Mouse (Mus musculus): ENCODE measurements at regions not wholly inside any gene's neighbourhood (a gene's known extent, or its start where the extent isn't known, plus 50 kb on each side); places are given as distances from the start of the nearest gene placed in this dataset.

- WGBS, result 54% methylated on average over 5 of the region's 5 CpGs
Measured at GRCm38 (mm10) chr2:70889522-70890100, 64.1 kb upstream of the Tlk1 start.

GRCm38 (mm10) chr2:70888840-70889469, 63.4 kb upstream of the Tlk1 start:
- no peak for TF ChIP-seq CTCF (IDR thresholded peaks at IDR 0.05; ENCODE audit: insufficient read depth, low read depth, low read length)
- no peak for TF ChIP-seq POLR2A (IDR thresholded peaks at IDR 0.05; ENCODE audit: insufficient read depth, low read depth, low read length)
- WGBS, result 86% methylated on average over 5 of the region's 5 CpGs
- H3K27ac ChIP-seq (ENCODE audit: insufficient read depth, low read depth, low read length), result no peak overlapping the region
- H3K4me1 ChIP-seq (ENCODE audit: control insufficient read depth, insufficient read depth, low read length), result no peaks in the 10 kb centered on the region
- no peak overlapping the region for H3K4me3 ChIP-seq (ENCODE audit: insufficient read depth, low read depth, low read length)

More at GRCm38 (mm10) chr2:70889522-70890100, 64.1 kb upstream of the Tlk1 start:
- TF ChIP-seq POLR2A (IDR thresholded peaks at IDR 0.05; ENCODE audit: insufficient read depth, low read depth, low read length) (no peak), CTCF (IDR thresholded peaks at IDR 0.05; ENCODE audit: insufficient read depth, low read depth, low read length) (no peak)
- Histone ChIP-seq H3K4me1 (ENCODE audit: control insufficient read depth, insufficient read depth, low read length) (no peaks in the 10 kb centered on the region), H3K4me3 (ENCODE audit: insufficient read depth, low read depth, low read length) (no peak overlapping the region), H3K27ac (ENCODE audit: insufficient read depth, low read depth, low read length) (no peak overlapping the region)

GRCm38 (mm10) chr2:70886831-70887230, 61.3 kb upstream of the Tlk1 start:
- WGBS, result 91% methylated on average over 7 of the region's 7 CpGs
- H3K27ac ChIP-seq (ENCODE audit: insufficient read depth, low read depth, low read length), result no peak overlapping the region
- TF ChIP-seq CTCF (IDR thresholded peaks at IDR 0.05; ENCODE audit: insufficient read depth, low read depth, low read length) (no peak), POLR2A (IDR thresholded peaks at IDR 0.05; ENCODE audit: insufficient read depth, low read depth, low read length) (no peak)
- no peaks in the 10 kb centered on the region for H3K4me1 ChIP-seq (ENCODE audit: control insufficient read depth, insufficient read depth, low read length)
- no peak overlapping the region for H3K4me3 ChIP-seq (ENCODE audit: insufficient read depth, low read depth, low read length)

GRCm38 (mm10) chr2:70885674-70886073, 60.1 kb upstream of the Tlk1 start:
- WGBS, result 92% methylated on average over 6 of the region's 6 CpGs
- no peaks in the 10 kb centered on the region for H3K4me1 ChIP-seq (ENCODE audit: control insufficient read depth, insufficient read depth, low read length)

GRCm38 (mm10) chr2:70877333-70878080, 52.0 kb upstream of the Tlk1 start:
- WGBS, result 73% methylated on average over 13 of the region's 13 CpGs
- H3K4me3 ChIP-seq (ENCODE audit: insufficient read depth, low read depth, low read length), result no peak overlapping the region
- H3K4me1 ChIP-seq (ENCODE audit: control insufficient read depth, insufficient read depth, low read length), result no peaks in the 10 kb centered on the region
- no peak overlapping the region for H3K27ac ChIP-seq (ENCODE audit: insufficient read depth, low read depth, low read length)
- TF ChIP-seq CTCF (IDR thresholded peaks at IDR 0.05; ENCODE audit: insufficient read depth, low read depth, low read length), result no peak
- no peak for TF ChIP-seq POLR2A (IDR thresholded peaks at IDR 0.05; ENCODE audit: insufficient read depth, low read depth, low read length)

More at GRCm38 (mm10) chr2:70885674-70886073, 60.1 kb upstream of the Tlk1 start:
- Histone ChIP-seq H3K4me3 (ENCODE audit: insufficient read depth, low read depth, low read length) (no peak overlapping the region), H3K27ac (ENCODE audit: insufficient read depth, low read depth, low read length) (no peak overlapping the region)
- no peak for TF ChIP-seq POLR2A (IDR thresholded peaks at IDR 0.05; ENCODE audit: insufficient read depth, low read depth, low read length)
- TF ChIP-seq CTCF (IDR thresholded peaks at IDR 0.05; ENCODE audit: insufficient read depth, low read depth, low read length), result no peak

GRCm38 (mm10) chr2:70876251-70876650, 50.7 kb upstream of the Tlk1 start:
- TF ChIP-seq CTCF (IDR thresholded peaks at IDR 0.05; ENCODE audit: insufficient read depth, low read depth, low read length) (no peak), POLR2A (IDR thresholded peaks at IDR 0.05; ENCODE audit: insufficient read depth, low read depth, low read length) (no peak)
- H3K4me3 ChIP-seq (ENCODE audit: insufficient read depth, low read depth, low read length), result no peak overlapping the region
- H3K4me1 ChIP-seq (ENCODE audit: control insufficient read depth, insufficient read depth, low read length), result peaks cover 2% of the 10 kb centered on the region; the same call in 1 of the 2 replicates
- WGBS, result 73% methylated on average over 5 of the region's 5 CpGs
- no peak overlapping the region for H3K27ac ChIP-seq (ENCODE audit: insufficient read depth, low read depth, low read length)

Data from olfactory bulb, adult 2 months (tissue).